Mouse (Mus musculus) retina, postnatal 7 days (tissue): ENCODE data around the gene Fbxl17.

Experiments
- DNase-seq: peaks from one replicate; pipeline ENCODE4 v3.0.0-alpha.2; 2012; ENCODE audit warnings: low read depth, low spot score

The Fbxl17 gene

DNA sequence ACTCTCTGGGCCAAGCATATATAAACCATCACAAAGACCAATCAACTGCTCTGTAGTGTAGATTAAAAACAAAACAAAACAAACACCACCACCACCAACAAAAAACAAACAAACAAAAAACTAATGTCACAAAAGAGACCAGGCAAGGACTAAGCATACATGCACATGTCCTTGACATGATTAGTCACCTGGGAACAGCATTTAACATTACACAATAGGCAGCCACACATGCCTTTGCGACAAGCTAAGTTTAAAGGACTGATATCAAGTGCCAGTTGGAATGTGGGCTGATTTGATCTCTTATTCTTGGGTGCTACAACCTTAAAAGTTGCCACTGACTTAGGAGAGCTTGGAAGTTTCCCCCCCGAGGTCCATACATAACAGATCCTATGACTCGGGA, 446.5 kb downstream of the Fbxl17 start:
- DNase-seq = no peak

- no peak for DNase-seq
Measured at GRCm38 (mm10) chr17:63046401-63046800, 453.4 kb downstream of the Fbxl17 start.

- DNase-seq = no peak
Measured at GRCm38 (mm10) chr17:63045297-63045696, 454.5 kb downstream of the Fbxl17 start.

DNA sequence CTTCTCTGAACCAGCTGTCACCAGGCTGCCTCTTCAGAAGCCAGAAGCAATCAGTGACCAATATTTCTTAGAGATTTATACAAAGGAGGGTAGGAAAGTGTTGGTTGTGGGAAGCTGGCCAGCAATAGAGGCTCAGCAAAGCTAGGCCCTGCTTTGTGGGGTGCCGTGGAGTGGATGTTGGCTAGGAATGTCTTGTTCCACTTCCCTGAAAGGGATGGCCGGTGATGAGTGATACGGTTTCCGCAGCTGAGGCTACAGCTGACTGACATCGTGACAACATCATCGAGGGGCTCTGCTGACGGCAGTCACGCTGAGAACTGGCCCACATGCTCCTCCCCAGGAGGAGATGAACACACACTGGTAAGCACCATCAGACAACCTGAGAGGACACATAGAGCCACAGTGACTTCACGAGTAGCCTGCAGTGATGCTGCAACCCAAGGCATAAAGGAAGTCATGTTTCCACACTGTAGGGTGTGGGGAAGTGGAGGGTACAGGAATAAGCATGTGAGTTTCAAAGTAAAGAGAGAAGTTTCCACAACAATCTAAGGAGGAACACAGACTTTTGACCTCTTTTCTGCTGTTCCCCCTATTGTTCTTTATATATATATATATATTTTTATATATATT, 456.7 kb downstream of the Fbxl17 start:
- no peak for DNase-seq

- no peak for DNase-seq
Measured at GRCm38 (mm10) chr17:63037562-63037961, 462.3 kb downstream of the Fbxl17 start.

DNA sequence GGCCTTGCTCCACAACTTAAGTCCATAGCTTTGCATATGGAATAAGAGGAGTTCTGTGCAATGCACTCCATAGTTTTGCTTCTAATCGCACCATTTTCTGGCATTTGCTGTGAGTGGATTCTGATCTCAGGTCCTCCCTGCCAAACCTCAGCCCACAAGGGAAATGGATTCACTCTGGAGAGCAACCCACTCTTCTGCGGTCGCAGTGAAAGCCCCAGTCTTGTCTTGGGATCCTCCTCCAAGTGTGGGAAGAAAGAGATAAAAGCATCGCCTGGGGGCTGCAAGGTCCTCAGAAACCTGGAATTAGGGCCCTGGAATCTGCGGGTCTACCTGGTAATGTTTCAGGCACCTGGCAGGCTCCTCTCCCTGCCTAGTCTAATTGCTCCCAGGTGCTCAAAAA, 466.7 kb downstream of the Fbxl17 start:
- DNase-seq = no peak

DNA sequence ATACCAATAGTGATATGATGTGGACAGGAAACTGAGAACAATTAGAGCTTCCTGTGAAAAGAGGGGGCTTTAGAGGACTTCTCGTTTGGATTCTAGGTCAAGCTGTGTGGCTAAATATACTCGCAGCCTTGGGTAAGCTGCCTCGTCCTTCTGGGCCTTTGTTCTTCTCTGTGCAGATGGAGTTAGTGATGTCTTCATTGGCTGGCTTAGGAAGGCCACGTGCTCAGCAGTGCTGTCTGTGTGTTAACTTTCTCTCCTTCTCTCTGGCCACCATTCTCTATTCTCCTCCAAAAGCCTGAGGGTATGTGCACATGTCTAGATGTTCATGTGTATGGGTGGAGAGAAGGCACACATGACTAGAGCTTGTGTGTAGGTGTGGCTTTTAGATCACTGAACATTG, 470.7 kb downstream of the Fbxl17 start:
- no peak for DNase-seq

DNA sequence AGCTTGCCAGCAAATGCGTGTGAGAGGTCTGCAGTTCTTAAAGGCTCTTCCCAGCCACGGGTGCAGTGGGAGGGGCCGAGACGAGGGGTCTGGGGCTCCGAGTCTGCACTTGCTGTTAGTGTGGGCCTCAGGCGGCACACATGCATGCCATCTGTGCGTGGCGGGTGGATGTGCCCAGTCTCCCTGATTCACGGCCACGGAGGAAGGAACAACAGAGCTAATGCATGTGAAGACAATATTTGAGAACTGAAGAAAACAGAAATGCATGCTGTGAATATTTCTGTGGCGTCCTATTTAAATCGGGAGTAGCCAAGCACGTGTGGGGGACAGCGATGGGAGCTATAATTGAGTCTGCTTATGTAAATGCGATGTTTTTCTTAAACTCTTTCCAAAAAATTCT, 474.6 kb downstream of the Fbxl17 start:
- DNase-seq = no peak

DNA sequence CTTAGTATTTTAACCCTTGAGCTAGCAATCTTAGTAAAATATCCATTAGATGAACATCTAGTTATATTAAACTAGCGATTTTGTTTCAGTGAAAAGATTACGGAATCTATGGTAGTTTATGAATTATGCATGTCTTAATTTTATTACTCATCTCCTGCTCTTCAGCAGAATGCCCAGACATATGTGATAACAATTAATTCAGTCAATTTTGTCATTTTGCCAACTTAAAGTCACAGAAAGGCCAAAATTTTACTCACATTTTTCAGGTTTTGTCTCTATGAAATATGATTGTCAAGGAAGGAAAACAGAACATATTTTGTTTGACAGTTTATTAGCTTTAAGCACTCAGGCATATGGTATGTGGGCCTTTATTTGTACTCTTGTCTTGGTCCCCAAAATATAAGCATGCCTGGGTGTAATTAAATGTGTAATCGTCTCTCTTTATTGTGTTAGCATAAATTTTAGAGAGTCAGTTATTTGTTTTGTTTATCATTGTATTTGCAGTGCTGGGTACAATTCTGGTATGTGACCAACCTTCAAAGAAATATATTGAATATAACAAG, 482.1 kb downstream of the Fbxl17 start:
- no peak for DNase-seq

GRCm38 (mm10) chr17:63012571-63012923, 487.3 kb downstream of the Fbxl17 start:
- DNase-seq = no peak

DNA sequence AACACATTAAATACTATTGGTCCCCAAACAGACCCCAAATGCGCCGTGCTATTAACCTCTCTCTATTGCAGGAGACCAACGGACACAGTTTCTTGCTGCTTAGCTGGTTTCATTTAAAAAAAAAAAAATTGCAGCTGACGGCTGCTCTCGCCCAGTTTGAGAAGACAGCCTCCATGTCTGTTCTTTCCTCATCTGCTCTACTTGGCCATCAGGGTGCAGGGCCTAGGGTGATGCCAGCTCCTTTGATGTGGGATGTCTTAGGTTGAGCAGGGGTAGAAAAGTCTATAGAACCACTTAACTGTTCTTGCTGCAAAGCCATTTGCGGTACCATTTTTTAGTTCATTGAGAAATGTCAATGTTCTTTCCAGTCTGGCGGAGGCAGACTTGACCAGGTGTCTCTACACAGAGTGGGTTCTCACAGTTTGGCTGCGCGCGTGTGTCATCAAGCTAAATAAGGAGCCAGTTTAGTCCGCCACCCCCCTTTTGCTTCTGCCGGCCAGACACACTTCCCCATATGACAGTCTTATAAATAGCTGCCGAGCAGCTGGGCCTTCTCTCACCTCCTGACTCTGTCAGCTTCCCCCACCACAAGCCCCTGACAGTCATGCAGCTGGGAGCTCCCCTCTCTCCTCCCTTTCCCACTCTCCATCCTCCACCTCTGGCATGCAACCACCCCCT, 487.8 kb downstream of the Fbxl17 start:
- DNase-seq = no peak

GRCm38 (mm10) chr17:63010830-63011229, 489.0 kb downstream of the Fbxl17 start:
- DNase-seq = no peak

DNA sequence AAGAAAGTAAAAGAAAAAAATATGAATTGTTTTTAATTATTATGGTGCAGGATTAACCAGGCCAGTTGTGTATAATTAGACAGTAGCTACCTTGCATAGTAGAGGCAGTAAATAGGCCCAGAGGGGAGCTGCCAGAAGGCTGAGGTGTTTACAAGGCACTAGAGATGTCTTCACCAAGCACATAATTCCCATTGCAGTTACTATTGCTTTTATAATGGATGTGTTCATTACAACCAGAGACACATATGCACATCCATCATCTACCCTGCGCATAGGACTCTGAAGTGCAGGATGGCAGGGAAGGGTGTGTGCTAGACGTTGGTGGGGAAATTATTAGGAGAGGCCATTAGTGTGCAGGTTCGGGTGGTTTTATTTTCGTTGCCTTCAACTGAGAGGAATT, 491.0 kb downstream of the Fbxl17 start:
- no peak for DNase-seq

DNA sequence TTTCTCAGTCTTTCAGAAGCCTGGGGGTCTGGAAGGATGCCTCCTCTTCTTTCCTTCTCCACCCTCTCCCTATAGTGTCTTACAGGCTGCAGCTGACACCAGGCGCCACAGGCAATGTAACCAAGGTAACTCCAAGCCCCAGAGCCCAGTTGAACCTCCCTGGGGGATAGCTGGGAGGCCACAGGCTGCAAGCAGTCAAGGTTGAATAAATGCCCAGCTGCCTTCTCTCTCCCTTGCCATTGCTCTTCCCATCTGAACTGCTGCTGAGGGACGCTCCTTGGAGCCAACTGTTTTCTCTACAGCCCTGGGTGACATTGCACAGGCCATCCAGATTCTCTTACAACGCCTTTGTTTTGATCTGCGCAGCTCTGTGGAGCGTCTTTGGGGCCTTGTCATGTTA, 491.5 kb downstream of the Fbxl17 start:
- no peak for DNase-seq

DNA sequence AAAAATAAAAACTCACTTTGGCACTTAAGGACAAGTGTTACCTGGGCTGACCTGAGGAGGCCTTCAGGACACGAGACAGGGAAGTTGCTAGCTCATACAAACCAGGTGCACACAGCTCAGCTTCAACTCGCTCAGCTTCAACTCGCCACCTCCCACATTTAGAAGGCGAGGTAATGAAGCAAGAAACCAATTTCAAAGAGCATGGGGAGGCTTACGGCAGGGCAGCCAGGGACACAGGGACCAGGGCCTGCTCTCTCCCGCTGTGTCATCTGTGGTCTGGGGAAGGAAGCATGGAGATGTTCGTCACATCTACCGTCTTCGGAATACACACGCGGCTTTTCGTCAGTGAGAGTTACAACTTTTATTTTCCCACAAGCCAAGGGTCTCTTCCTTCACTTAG, 491.9 kb downstream of the Fbxl17 start:
- DNase-seq = no peak
